In the genomic region with DNA sequence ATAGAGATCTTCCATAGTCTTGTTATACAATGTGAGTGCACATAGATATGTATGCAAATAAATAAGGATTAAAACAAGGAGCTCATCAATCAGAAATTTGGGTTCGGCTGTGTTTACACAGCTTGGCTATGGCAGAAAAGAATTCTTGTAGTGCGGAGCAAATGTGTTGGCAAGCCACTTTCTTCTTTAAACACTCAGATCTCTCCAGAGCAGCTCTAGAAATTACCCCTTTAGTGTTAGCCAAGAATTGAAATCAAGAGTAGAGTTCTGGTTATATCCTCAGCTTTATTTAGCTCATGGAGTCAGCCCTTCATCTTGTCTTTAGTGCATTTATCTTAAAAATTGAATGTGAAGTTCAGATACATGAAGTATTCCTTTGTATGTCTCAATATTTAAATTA, we compare ENCODE assay signal across 17 mouse cellular contexts.
"Had no signal": no experiment of that assay in that cellular context is flagged by ENCODE, and none has a peak within 500 bp of the region (broad histone marks: within the 10 kb centered on the region; RNA-seq: fewer than 3 reads in every experiment).

No protein-coding gene starts in this region.

- H3K9me3 ChIP-seq: limb, embryonic 10.5 days; limb, embryonic 13.5 days; liver, embryonic 12.5 days; liver, embryonic 15.5 days; midbrain, embryonic 12.5 days; midbrain, embryonic 15.5 days; neural tube, embryonic 12.5 days; neural tube, embryonic 15.5 days had no signal

- ATAC-seq: intestine, embryonic 16.5 days; liver, embryonic 12.5 days; midbrain, embryonic 15.5 days had no signal

- H3K4me1 ChIP-seq: limb, embryonic 10.5 days; limb, embryonic 13.5 days; liver, embryonic 12.5 days; liver, embryonic 15.5 days; midbrain, embryonic 12.5 days; midbrain, embryonic 15.5 days; neural tube, embryonic 12.5 days; neural tube, embryonic 15.5 days had no signal

- H3K36me3 ChIP-seq: limb, embryonic 10.5 days; limb, embryonic 13.5 days; liver, embryonic 12.5 days; liver, embryonic 15.5 days; midbrain, embryonic 12.5 days; midbrain, embryonic 15.5 days; neural tube, embryonic 12.5 days; neural tube, embryonic 15.5 days had no signal

- H3K27me3 ChIP-seq: limb, embryonic 13.5 days; liver, embryonic 12.5 days; liver, embryonic 15.5 days; midbrain, embryonic 12.5 days; midbrain, embryonic 15.5 days; neural tube, embryonic 12.5 days; neural tube, embryonic 15.5 days had no signal

- H3K4me2 ChIP-seq: limb, embryonic 13.5 days; liver, embryonic 12.5 days; liver, embryonic 15.5 days; midbrain, embryonic 12.5 days; midbrain, embryonic 15.5 days; neural tube, embryonic 12.5 days; neural tube, embryonic 15.5 days had no signal

- H3K9ac ChIP-seq: limb, embryonic 13.5 days; liver, embryonic 12.5 days; liver, embryonic 15.5 days; midbrain, embryonic 12.5 days; midbrain, embryonic 15.5 days; neural tube, embryonic 12.5 days; neural tube, embryonic 15.5 days had no signal

- DNase-seq: liver; right cerebral cortex, postnatal 14 days; right cerebral cortex, postnatal 4 days; thymus, adult 18-20 months; thymus, postnatal 36 days had no signal

- H3K4me3 ChIP-seq: layer of hippocampus, adult 2 months; limb, embryonic 10.5 days; limb, embryonic 13.5 days; liver, embryonic 12.5 days; liver, embryonic 15.5 days; midbrain, embryonic 12.5 days; midbrain, embryonic 15.5 days; neural tube, embryonic 12.5 days; neural tube, embryonic 15.5 days had no signal

- H3K27ac ChIP-seq: kidney, postnatal 0 days; layer of hippocampus, adult 2 months; limb, embryonic 10.5 days; limb, embryonic 13.5 days; liver, embryonic 12.5 days; liver, embryonic 15.5 days; macrophage; midbrain, embryonic 12.5 days; midbrain, embryonic 15.5 days; neural tube, embryonic 12.5 days; neural tube, embryonic 15.5 days had no signal
